Mouse (Mus musculus): ENCODE measurements around the gene Map3k7cl. TPM values are rescaled to one million over a fixed set of nuclear protein-coding genes. Genes with fewer than 3 reads are reported as not detected.

The Map3k7cl gene
- 0.73 and 0.94 TPM in 2 replicates for polyA plus RNA-seq (2015; fragmentation: Nextera tagmentation; extraction: Ambion mirVana)

DNA sequence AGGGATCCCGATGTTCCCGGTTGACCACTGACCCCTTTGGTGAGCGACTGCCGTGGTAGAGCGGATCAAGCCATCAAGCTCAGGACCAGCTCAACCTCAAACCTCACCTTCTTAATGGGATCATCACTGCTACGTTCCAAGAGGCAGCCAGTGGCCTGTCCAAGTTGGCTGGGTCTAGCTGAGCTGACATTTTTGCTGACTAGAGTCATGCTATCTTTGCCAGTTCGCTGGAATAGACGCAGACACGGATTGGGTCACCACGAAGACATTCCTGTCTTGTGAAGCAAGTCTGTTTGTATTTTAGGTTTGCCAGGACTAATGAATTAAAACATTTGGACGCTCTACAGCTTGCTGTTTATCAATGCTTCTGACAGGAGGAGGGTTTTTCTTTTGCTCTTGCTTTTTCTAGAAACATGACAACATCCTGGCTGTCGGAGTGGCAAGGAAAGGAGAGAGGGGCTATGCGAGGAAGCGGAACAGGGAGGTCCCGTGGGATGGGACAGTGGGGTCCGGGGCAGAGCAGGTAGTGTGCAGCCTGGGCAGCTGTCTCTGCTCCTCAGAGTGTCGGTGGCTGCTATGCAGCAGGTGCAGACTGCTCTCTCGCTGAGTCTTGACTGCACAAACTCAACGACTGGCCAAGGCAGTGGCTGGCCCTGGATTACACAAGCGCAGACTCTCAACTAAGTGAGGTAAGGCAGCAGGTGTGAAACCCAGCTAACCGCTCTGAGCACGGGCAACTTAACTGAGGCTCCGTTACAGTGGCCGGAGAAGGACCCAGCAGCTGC, at the start of gene Map3k7cl:
Gene Map3k7cl, plus strand, starts transcription at position 424 of the 785 bp plus-strand sequence.
- no peak within 1 kb of the TSS for H3K4me2 ChIP-seq
- no peak for ATAC-seq (ENCODE audit: insufficient read depth, low FRiP score, low read depth)
- WGBS = 63% methylated on average over 24 of the region's 24 CpGs
- no peaks in the 10 kb centered on the region for H3K9me3 ChIP-seq
- no peaks in the 10 kb centered on the region for H3K4me1 ChIP-seq
- no peak within 1 kb of the TSS for H3K27ac ChIP-seq
- H3K27me3 ChIP-seq (replicated peaks) = no peaks in the 10 kb centered on the region
- H3K9ac ChIP-seq = no peak within 1 kb of the TSS
- no peaks in the 10 kb centered on the region for H3K36me3 ChIP-seq
- H3K4me3 ChIP-seq (replicated peaks) = no peak within 1 kb of the TSS

DNA sequence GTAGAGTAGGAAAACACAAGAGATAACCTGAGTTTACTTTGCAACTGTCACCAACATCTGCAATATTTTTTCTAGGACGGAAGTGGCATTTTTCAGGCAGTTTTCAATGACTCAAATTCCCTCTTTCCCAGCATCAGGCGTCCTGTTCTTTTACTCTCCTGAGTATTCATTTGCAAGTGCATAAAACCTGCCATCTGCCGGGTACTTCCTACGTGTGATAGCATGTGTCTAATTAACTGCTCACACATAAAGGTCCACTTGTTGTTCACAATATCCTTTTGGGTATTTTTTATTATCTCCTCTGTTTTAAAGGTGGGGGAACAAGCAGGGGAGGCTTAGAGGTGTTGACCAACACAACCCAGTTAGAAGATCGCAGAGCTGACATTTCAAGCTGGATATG, 41.4 kb upstream of the Map3k7cl start:
- ATAC-seq (ENCODE audit: insufficient read depth, low FRiP score, low read depth) = no peak
- 78% methylated on average over 5 of the region's 5 CpGs for WGBS
- H3K4me3 ChIP-seq (replicated peaks) = no peak overlapping the region

GRCm38 (mm10) chr16:87512331-87512730, 40.8 kb upstream of the Map3k7cl start:
- Histone ChIP-seq H3K9ac (no peak overlapping the region), H3K4me2 (no peak overlapping the region)
- 90% methylated on average over 14 of the region's 14 CpGs for WGBS

More for the DNA sequence above, 41.4 kb upstream of the Map3k7cl start:
- Histone ChIP-seq H3K27me3 (replicated peaks) (no peaks in the 10 kb centered on the region), H3K9ac (no peak overlapping the region), H3K4me1 (0 out of 2 replicates have a peak, but pooled peaks cover 3% of the 10 kb centered on the region), H3K4me2 (no peak overlapping the region), H3K9me3 (no peaks in the 10 kb centered on the region), H3K27ac (no peak overlapping the region), H3K36me3 (no peaks in the 10 kb centered on the region)

GRCm38 (mm10) chr16:87524228-87524627, 28.9 kb upstream of the Map3k7cl start:
- Histone ChIP-seq H3K36me3 (no peaks in the 10 kb centered on the region), H3K27me3 (replicated peaks) (no peaks in the 10 kb centered on the region), H3K27ac (no peak overlapping the region), H3K9ac (no peak overlapping the region), H3K4me2 (no peak overlapping the region), H3K9me3 (no peaks in the 10 kb centered on the region), H3K4me3 (replicated peaks) (no peak overlapping the region), H3K4me1 (no peaks in the 10 kb centered on the region)
- 70% methylated on average over 5 of the region's 5 CpGs for WGBS
- ATAC-seq (ENCODE audit: insufficient read depth, low FRiP score, low read depth) = no peak

More at GRCm38 (mm10) chr16:87512331-87512730, 40.8 kb upstream of the Map3k7cl start:
- Histone ChIP-seq H3K4me3 (replicated peaks) (no peak overlapping the region), H3K4me1 (0 out of 2 replicates have a peak, but pooled peaks cover 3% of the 10 kb centered on the region), H3K27ac (no peak overlapping the region), H3K36me3 (no peaks in the 10 kb centered on the region), H3K9me3 (no peaks in the 10 kb centered on the region), H3K27me3 (replicated peaks) (no peaks in the 10 kb centered on the region)
- no peak for ATAC-seq (ENCODE audit: insufficient read depth, low FRiP score, low read depth)

DNA sequence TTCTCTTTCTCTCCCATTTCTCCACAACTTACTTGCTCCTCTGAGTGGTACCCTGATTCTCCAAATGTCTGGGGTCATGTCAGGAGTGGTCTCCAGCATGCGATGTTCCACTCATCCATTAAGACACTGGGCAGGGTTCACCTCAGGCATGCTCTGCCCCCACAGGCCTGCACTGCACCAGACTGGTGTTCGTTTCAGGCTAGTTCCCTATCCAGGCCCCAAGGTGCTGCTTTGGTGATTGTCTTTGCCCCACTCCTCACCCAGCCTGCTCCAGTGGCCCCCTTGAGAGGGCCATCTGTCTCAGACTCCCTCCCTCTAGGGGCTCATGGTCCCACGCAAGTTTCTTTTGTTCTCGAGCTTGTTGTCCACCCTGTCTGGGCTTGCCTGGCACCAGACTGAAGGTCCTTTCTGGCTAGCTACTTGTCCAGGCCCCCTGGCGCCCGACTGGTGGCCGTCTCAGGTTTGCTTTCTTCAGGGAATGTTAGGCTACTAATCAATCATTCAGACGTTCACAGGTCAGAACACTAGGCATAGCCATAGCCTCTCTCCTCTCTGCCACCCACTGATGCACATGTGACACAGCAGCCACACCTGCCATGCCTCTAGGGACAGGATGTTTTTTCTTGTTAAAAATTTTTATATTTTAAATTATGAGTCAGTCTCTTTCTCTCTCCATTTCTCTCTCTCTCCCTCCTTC, 25.4 kb upstream of the Map3k7cl start:
- no peak overlapping the region for H3K9ac ChIP-seq
- no peak overlapping the region for H3K27ac ChIP-seq
- H3K4me2 ChIP-seq = no peak overlapping the region
- no peaks in the 10 kb centered on the region for H3K36me3 ChIP-seq
- no peak overlapping the region for H3K4me3 ChIP-seq (replicated peaks)
- no peaks in the 10 kb centered on the region for H3K4me1 ChIP-seq
- no peaks in the 10 kb centered on the region for H3K27me3 ChIP-seq (replicated peaks)
- ATAC-seq (ENCODE audit: insufficient read depth, low FRiP score, low read depth) = no peak
- H3K9me3 ChIP-seq = no peaks in the 10 kb centered on the region
- 47% methylated on average over 8 of the region's 8 CpGs for WGBS

GRCm38 (mm10) chr16:87528755-87529154, 24.4 kb upstream of the Map3k7cl start:
- 54% methylated on average over 10 of the region's 10 CpGs for WGBS
- Histone ChIP-seq H3K9me3 (no peaks in the 10 kb centered on the region), H3K4me2 (no peak overlapping the region), H3K27ac (no peak overlapping the region), H3K4me1 (no peaks in the 10 kb centered on the region), H3K4me3 (replicated peaks) (no peak overlapping the region), H3K36me3 (no peaks in the 10 kb centered on the region), H3K9ac (no peak overlapping the region), H3K27me3 (replicated peaks) (no peaks in the 10 kb centered on the region)
- no peak for ATAC-seq (ENCODE audit: insufficient read depth, low FRiP score, low read depth)

GRCm38 (mm10) chr16:87548348-87548747, 4.8 kb upstream of the Map3k7cl start:
- H3K4me2 ChIP-seq = no peak overlapping the region
- no peak for ATAC-seq (ENCODE audit: insufficient read depth, low FRiP score, low read depth)
- no peak overlapping the region for H3K27ac ChIP-seq
- no peaks in the 10 kb centered on the region for H3K36me3 ChIP-seq
- H3K9me3 ChIP-seq = no peaks in the 10 kb centered on the region
- no peaks in the 10 kb centered on the region for H3K27me3 ChIP-seq (replicated peaks)
- H3K9ac ChIP-seq = no peak overlapping the region
- 49% methylated on average over 2 of the region's 2 CpGs for WGBS
- H3K4me3 ChIP-seq (replicated peaks) = no peak overlapping the region
- H3K4me1 ChIP-seq = no peaks in the 10 kb centered on the region

GRCm38 (mm10) chr16:87556320-87556719, 3.2 kb downstream of the Map3k7cl start:
- no peaks in the 10 kb centered on the region for H3K27me3 ChIP-seq (replicated peaks)
- H3K4me3 ChIP-seq (replicated peaks) = no peak overlapping the region
- no peak overlapping the region for H3K9ac ChIP-seq
- WGBS = 28% methylated on average over 8 of the region's 8 CpGs
- no peaks in the 10 kb centered on the region for H3K9me3 ChIP-seq
- no peak overlapping the region for H3K4me2 ChIP-seq
- no peak overlapping the region for H3K27ac ChIP-seq
- no peaks in the 10 kb centered on the region for H3K36me3 ChIP-seq
- H3K4me1 ChIP-seq = no peaks in the 10 kb centered on the region
- ATAC-seq (ENCODE audit: insufficient read depth, low FRiP score, low read depth) = peak; percentile 82; the same call in 1 of the 2 replicates

GRCm38 (mm10) chr16:87561501-87561900, 8.4 kb downstream of the Map3k7cl start:
- no peaks in the 10 kb centered on the region for H3K9me3 ChIP-seq
- WGBS = 79% methylated on average over 4 of the region's 4 CpGs
- H3K27ac ChIP-seq = no peak overlapping the region
- ATAC-seq (ENCODE audit: insufficient read depth, low FRiP score, low read depth) = no peak
- H3K9ac ChIP-seq = no peak overlapping the region
- H3K4me3 ChIP-seq (replicated peaks) = no peak overlapping the region
- no peaks in the 10 kb centered on the region for H3K4me1 ChIP-seq
- H3K27me3 ChIP-seq (replicated peaks) = no peaks in the 10 kb centered on the region
- no peaks in the 10 kb centered on the region for H3K36me3 ChIP-seq
- no peak overlapping the region for H3K4me2 ChIP-seq

DNA sequence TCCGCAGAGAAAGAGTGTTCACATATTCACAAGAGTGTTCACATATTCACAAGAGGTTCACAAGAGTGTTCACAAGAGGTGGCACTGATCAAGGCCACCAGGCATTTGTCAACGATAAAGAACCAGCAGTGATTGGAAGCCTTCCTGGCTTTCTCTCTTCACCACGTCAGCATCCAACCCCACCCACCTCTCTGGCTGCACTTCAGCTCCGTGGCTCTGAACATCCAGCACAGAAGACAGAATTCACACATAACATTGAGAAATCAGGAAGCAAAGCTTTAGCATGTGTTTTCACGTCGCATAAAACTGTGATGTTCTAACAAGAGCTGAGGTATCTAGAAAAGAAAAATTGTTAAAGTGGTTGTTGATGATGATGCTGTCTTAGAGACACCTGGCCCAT, 10.4 kb downstream of the Map3k7cl start:
- H3K9ac ChIP-seq = no peak overlapping the region
- H3K4me2 ChIP-seq = no peak overlapping the region
- H3K27ac ChIP-seq = no peak overlapping the region
- no peaks in the 10 kb centered on the region for H3K27me3 ChIP-seq (replicated peaks)
- H3K4me1 ChIP-seq = no peaks in the 10 kb centered on the region
- H3K36me3 ChIP-seq = no peaks in the 10 kb centered on the region
- no peak for ATAC-seq (ENCODE audit: insufficient read depth, low FRiP score, low read depth)
- no peak overlapping the region for H3K4me3 ChIP-seq (replicated peaks)
- WGBS = 69% methylated on average over 6 of the region's 6 CpGs
- H3K9me3 ChIP-seq = no peaks in the 10 kb centered on the region

DNA sequence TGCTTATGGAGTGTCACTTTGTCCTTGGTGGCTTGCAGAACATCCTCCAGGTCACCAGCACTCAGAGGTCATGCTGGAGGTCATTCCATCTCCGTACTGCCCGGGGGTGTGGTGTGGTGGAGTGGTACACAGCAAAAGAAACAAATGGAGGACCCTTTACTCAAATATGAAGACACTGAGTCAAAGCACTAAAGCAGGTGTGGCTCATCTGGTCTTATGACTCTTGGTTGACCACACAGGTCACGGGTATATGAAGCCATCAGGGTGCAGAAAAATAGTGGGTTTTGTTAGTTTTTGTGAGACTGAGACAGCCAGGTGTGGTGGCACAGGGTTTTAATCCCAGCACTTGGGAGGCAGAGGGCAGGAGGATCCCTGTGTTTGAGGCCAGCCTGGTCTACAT, 11.4 kb downstream of the Map3k7cl start:
- ATAC-seq (ENCODE audit: insufficient read depth, low FRiP score, low read depth) = no peak
- Histone ChIP-seq H3K9me3 (no peaks in the 10 kb centered on the region), H3K4me3 (replicated peaks) (no peak overlapping the region), H3K4me1 (no peaks in the 10 kb centered on the region), H3K27ac (no peak overlapping the region), H3K36me3 (no peaks in the 10 kb centered on the region), H3K27me3 (replicated peaks) (no peaks in the 10 kb centered on the region), H3K4me2 (no peak overlapping the region), H3K9ac (no peak overlapping the region)
- WGBS = 76% methylated on average over 3 of the region's 3 CpGs

DNA sequence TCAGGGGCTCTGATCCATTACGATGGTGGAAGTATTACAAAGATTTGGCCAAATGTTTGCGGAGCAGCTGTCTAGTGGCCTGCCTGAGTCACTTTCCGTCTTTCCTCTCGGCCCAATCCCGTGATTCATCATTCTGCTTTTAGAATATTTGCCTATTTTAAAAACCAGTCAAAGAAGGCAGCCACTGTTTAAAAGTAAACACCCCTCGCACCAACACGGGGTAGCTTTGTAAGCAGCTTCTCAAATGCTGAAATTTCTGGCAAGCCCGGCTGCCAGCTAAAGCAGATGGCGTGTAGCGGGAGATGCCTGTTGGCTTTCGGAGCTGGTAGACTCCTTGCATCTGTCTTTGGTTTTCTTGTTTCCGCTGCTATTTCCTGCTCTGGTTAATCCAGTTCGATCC, 14.4 kb downstream of the Map3k7cl start:
- 46% methylated on average over 13 of the region's 13 CpGs for WGBS
- Histone ChIP-seq H3K4me3 (replicated peaks) (no peak overlapping the region), H3K4me2 (0 out of 2 replicates have a peak overlapping the region, but pooled peaks have one; percentile 10), H3K9ac (no peak overlapping the region), H3K4me1 (no peaks in the 10 kb centered on the region), H3K9me3 (no peaks in the 10 kb centered on the region), H3K27ac (peak overlapping the region; percentile 57), H3K36me3 (no peaks in the 10 kb centered on the region), H3K27me3 (replicated peaks) (no peaks in the 10 kb centered on the region)
- ATAC-seq (ENCODE audit: insufficient read depth, low FRiP score, low read depth) = no peak
